In the genomic region with DNA sequence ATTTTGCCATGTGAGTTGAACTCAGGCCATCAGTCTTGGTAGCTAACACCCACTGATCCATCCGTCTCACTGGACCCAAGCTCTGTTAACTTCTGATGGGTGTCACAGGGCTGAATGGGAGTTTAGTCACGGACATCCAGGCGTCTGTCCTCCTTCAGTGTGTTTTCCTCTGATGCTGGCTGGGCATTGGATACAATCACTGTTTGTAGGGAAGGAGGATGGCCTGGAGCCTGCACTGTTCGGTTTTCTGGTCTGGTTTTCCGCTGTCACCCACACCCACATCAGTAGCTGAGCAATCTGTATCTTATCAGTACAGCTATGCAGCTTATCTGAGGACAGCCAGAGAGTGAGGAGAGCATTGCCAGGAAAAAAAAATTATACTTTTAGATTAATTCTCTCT, we compare ENCODE assay signal across 9 mouse cellular contexts.
DNase-seq lines count a peak whose midpoint lies in the region; ATAC-seq and TF ChIP-seq lines count a peak whose summit lies in the region.
"Had no signal": no experiment of that assay in that cellular context is flagged by ENCODE, and none has a peak within 500 bp of the region (broad histone marks: within the 10 kb centered on the region; RNA-seq: fewer than 3 reads in every experiment).

No protein-coding gene starts in this region.

- peak overlapping the region; percentile 33 for H3K4me2 ChIP-seq in heart, embryonic 13.5 days
- no peak overlapping the region for H3K4me2 ChIP-seq in kidney, embryonic 14.5 days (replicated peaks; ENCODE audit: low read depth, low read length)
- H3K4me2 ChIP-seq in midbrain, embryonic 16.5 days (ENCODE audit: low read length), result no peak overlapping the region
- H3K4me2 ChIP-seq: liver, embryonic 11.5 days had no signal

- no peak overlapping the region for H3K9ac ChIP-seq in heart, embryonic 13.5 days
- H3K9ac ChIP-seq in kidney, embryonic 14.5 days (ENCODE audit: low read depth, low read length), result no peak overlapping the region
- H3K9ac ChIP-seq in midbrain, embryonic 16.5 days (ENCODE audit: low read depth, low read length), result no peak overlapping the region

- H3K36me3 ChIP-seq in kidney, adult 2 months (ENCODE audit: control insufficient read depth, insufficient read depth, low read length), result no peaks in the 10 kb centered on the region
- no peaks in the 10 kb centered on the region for H3K36me3 ChIP-seq in heart, embryonic 13.5 days
- H3K36me3 ChIP-seq in kidney, embryonic 14.5 days (ENCODE audit: control insufficient read depth, insufficient read depth, low read length), result no peaks in the 10 kb centered on the region
- H3K36me3 ChIP-seq in midbrain, embryonic 16.5 days (ENCODE audit: control insufficient read depth, insufficient read depth, low read length), result no peaks in the 10 kb centered on the region

- no peak overlapping the region for H3K4me3 ChIP-seq in kidney, adult 2 months (ENCODE audit: insufficient read depth, low read depth, low read length)
- no peak overlapping the region for H3K4me3 ChIP-seq in heart, embryonic 13.5 days
- H3K4me3 ChIP-seq in kidney, embryonic 14.5 days (ENCODE audit: low read length), result no peak overlapping the region
- no peak overlapping the region for H3K4me3 ChIP-seq in midbrain, embryonic 16.5 days (ENCODE audit: low read depth, low read length)

- DNase-seq in kidney, adult 2 months, result peak; percentile 29
- DNase-seq in kidney, adult 18-20 months, result no peak
- DNase-seq in left cerebral cortex, adult 18-20 months (ENCODE audit: low spot score in 2 of 2), result no peak
- DNase-seq in right cerebral cortex, adult 18-20 months, result no peak
- DNase-seq in thymus, adult 18-20 months, result no peak

- H3K9me3 ChIP-seq in heart, embryonic 13.5 days, result no peaks in the 10 kb centered on the region
- no peaks in the 10 kb centered on the region for H3K9me3 ChIP-seq in kidney, embryonic 14.5 days (ENCODE audit: control insufficient read depth, low read length)
- H3K9me3 ChIP-seq in midbrain, embryonic 16.5 days (replicated peaks; ENCODE audit: control insufficient read depth, low read length, poor library complexity, severe bottlenecking), result no peaks in the 10 kb centered on the region

- no peaks in the 10 kb centered on the region; the same call in 1 of the 2 replicates for H3K27me3 ChIP-seq in kidney, adult 2 months (replicated peaks; ENCODE audit: control insufficient read depth, insufficient read depth, low read length)
- H3K27me3 ChIP-seq in heart, embryonic 13.5 days (replicated peaks), result no peaks in the 10 kb centered on the region
- H3K27me3 ChIP-seq in kidney, embryonic 14.5 days (ENCODE audit: control insufficient read depth, insufficient read depth, low read length), result no peaks in the 10 kb centered on the region
- no peaks in the 10 kb centered on the region for H3K27me3 ChIP-seq in midbrain, embryonic 16.5 days (ENCODE audit: control insufficient read depth, insufficient read depth, low read depth, low read length)

- ATAC-seq in heart, embryonic 13.5 days (ENCODE audit: extremely low read depth, insufficient number of reproducible peaks, low FRiP score, low TSS enrichment), result no peak
- peak; percentile 52; the same call in 1 of the 2 replicates for ATAC-seq in kidney, embryonic 14.5 days (ENCODE audit: low FRiP score, low TSS enrichment)
- peak; percentile 51; the same call in 1 of the 2 replicates for ATAC-seq in midbrain, embryonic 16.5 days

- H3K27ac ChIP-seq in kidney, adult 2 months (ENCODE audit: insufficient read depth, low read depth, low read length), result no peak overlapping the region
- peak overlapping the region; percentile 64 for H3K27ac ChIP-seq in heart, embryonic 13.5 days (replicated peaks)
- H3K27ac ChIP-seq in kidney, embryonic 14.5 days (ENCODE audit: low read depth, low read length), result peak overlapping the region; percentile 37; the same call in 1 of the 2 replicates
- no peak overlapping the region for H3K27ac ChIP-seq in midbrain, embryonic 16.5 days (ENCODE audit: low read length)

- H3K4me1 ChIP-seq in kidney, adult 2 months (ENCODE audit: control insufficient read depth, insufficient read depth, low read length), result no peaks in the 10 kb centered on the region
- peaks cover 15% of the 10 kb centered on the region for H3K4me1 ChIP-seq in heart, embryonic 13.5 days
- H3K4me1 ChIP-seq in kidney, embryonic 14.5 days (ENCODE audit: control insufficient read depth, insufficient read depth, low read length), result no peaks in the 10 kb centered on the region
- no peaks in the 10 kb centered on the region for H3K4me1 ChIP-seq in midbrain, embryonic 16.5 days (ENCODE audit: control insufficient read depth, insufficient read depth, low read length)

- no peak for TF ChIP-seq CTCF in kidney, adult 2 months (conservative IDR thresholded peaks at IDR 0.05; ENCODE audit: insufficient read depth, insufficient read length, low read depth, low read length)

- no peak for TF ChIP-seq POLR2A in kidney, adult 2 months (IDR thresholded peaks at IDR 0.05; ENCODE audit: low read depth, low read length)

- WGBS in kidney, adult 2 months, result 71% methylated on average over 5 of the region's 5 CpGs
- WGBS in heart, embryonic 13.5 days, result 21% methylated on average over 5 of the region's 5 CpGs
- WGBS in kidney, embryonic 14.5 days, result 55% methylated on average over 5 of the region's 5 CpGs
- WGBS in midbrain, embryonic 16.5 days, result 61% methylated on average over 5 of the region's 5 CpGs

Comparison
In these comparisons a context has a peak if more than half of its experiments do, and no peak if none do; other contexts are left out.
1. H3K27ac ChIP-seq: peak in heart, embryonic 13.5 days (single experiment) and kidney, embryonic 14.5 days (single experiment); none in kidney, adult 2 months (single experiment) and midbrain, embryonic 16.5 days (single experiment).